Mouse (Mus musculus) T-helper 1 cell (primary cell): ENCODE results near the gene B4galnt4.
"Not testable (repeated sequence)": the region's sequence is repeated elsewhere in the genome, so short reads cannot be mapped to it uniquely, and the experiment has no call there.

Experiments used
- in situ Hi-C: fragments of 300-600 bp; cut with MboI, MseI; formaldehyde crosslinking; loops from one replicate; pipeline ENCODE4 v1.15.1; 2025; ENCODE audit warnings: high pct_unique_total_duplicates

The B4galnt4 gene

DNA sequence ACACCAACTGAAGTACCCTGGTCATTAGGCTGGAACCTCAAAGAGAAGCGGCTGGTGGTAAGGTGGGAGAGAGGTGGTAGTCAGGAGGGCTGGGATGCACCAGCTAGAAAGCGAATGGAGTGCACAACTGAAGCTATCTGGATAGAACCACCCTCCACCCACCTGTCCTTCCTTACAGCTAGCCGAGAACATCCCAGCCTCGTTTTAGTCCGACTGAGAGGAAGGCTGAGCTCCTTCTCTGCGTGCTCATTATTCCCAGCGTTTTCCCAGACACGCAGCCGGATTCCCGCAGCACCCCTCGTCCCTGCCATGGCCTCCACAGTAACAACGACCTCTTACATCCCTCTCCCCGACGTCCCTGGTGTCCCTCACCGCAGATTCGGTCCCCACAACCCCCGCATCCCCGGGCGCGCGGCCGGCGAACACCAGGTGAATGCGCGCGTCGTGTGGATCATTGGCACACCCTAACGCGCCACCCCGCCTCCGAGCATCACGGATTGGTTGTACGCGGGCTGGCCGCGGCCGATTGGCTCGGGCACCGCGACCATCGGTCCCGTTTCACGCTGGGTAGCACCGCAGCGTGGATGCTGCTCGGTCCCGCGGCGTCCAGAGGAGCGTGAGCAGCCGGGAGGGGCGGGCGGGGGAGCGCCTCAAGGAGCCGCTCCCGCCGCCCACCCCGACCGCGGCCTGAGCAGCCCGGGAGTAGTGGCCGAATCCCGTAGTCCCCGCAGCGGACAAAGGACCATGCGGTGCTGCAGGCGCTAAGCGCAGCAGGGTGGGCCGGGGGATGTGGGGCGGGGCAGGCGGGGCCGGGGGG lies at the start of gene B4galnt4:
Gene B4galnt4 (plus strand): TSS at position 679 of the 817 bp plus-strand sequence.
- in situ Hi-C loops, result loop anchor here (5.0 kb wide), 1 partner anchor 117 kb away; no protein-coding TSS in a partner anchor

DNA sequence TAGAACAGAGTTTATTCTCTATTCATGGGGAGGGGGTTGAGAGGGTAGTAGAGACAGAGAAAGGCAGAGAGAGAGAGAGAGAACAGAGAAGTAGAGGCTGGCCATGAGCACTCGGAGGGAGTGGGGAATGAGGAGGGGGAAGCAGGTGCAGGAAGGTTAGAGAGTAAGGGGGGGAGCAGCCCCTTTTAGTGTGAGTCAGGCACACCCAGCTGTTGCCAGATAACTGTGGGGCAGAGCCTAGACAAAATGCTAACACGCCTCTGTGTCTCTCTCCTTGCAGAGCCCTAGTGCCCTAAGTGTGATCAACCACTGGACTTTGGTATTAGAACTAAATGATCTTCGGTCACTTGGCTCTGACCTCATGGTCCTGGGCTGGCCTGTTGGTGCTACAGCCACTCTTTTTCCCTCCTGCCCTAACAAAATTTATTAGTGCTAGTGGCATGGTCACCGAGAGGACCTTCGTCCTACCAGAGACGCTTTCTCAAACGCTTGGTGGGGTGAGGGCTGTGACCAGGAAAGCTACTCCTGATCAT lies 49.6 kb upstream of the B4galnt4 start:
- in situ Hi-C loops, result loop anchor here (5.0 kb wide), 1 partner anchor 36 kb away; no protein-coding TSS in a partner anchor

DNA sequence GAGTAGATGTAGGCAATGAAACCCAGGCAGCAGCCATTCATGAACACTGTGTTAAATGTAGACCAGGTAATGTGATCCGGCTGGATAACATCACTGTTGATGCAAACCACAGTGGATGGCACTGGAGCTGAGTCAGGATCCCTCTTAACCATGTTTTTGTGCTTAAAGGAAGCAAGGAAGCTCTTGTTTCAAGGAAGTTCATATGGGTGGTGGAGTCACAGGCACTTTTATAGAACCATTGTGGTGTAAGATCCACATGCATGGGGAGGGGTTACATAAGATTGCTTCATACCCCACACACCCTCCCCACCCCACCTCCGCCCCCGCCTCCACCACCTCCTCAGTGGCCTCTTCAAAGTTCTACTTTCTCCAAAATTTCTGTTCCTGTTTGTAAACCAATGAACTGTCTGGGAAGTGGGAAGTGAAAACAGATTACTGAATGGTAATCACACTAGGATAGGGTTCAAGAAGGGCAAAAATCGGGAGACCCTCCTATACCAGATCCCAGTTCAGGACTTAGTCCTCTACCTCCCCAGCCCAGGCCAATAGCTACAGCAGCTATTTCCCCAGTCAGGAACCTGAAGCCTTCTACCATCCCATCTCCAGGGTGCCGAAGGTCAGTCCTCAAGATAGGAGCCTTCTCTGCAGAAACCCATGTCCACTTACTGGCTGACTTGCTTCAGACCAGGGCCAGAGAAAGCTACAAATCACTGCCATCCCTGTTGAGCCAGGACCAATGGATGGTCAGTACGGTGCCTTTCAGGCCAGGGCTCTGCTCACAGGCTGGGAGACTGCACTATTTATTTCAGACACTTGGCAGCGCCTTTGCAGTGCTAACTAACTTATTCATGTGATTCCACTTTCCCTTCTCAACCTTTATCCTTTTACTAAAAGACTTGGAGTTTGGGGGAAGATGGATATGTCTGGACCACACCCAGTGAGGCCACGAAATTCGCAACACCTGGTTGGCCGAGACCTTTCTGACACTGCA lies 43.9 kb upstream of the B4galnt4 start:
- in situ Hi-C loops, result no loop called here

DNA sequence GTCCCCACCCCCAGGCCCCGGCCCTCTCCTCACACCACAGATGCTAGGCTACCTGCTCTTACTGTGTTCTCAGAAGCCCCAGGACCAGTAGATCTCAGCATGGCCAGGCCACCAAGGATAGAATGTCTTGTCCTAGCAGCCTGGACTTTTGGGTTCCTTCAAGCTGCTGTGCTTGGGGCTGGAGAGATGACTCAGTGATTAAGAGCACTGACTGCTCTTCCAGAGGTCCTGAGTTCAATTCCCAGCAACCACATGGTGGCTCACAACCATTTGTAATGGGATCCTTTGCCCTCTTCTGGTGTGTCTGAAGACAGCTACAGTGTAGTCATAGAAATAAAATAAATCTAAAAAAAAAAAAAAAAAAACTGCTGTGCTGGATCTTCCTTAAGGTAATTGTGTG lies 43.1 kb upstream of the B4galnt4 start, which contains the start of gene Ifitm6:
Gene Ifitm6 (minus strand): TSS at position 101 of the 400 bp plus-strand sequence.
- in situ Hi-C loops, result not testable (repeated sequence)

DNA sequence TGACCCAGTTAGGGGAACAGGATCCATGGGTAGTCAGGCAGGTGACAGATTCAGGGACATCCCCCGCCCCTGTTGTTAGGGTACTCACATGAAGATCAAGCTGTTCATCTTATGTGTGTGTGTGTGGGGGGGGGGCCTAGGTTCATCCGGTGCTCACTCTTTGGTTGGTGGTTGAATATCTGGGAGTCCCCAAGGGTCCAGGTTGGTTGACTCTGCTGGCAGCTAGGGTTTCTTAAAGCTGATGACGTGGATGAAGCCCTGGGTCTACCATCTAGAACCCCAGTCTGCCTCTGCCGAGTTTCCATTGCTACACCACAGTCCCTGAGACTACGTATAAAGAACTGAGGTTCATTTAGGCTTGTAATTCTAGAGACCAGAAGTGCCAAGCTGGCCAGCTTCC lies 41.9 kb upstream of the B4galnt4 start:
- in situ Hi-C loops, result no loop called here

DNA sequence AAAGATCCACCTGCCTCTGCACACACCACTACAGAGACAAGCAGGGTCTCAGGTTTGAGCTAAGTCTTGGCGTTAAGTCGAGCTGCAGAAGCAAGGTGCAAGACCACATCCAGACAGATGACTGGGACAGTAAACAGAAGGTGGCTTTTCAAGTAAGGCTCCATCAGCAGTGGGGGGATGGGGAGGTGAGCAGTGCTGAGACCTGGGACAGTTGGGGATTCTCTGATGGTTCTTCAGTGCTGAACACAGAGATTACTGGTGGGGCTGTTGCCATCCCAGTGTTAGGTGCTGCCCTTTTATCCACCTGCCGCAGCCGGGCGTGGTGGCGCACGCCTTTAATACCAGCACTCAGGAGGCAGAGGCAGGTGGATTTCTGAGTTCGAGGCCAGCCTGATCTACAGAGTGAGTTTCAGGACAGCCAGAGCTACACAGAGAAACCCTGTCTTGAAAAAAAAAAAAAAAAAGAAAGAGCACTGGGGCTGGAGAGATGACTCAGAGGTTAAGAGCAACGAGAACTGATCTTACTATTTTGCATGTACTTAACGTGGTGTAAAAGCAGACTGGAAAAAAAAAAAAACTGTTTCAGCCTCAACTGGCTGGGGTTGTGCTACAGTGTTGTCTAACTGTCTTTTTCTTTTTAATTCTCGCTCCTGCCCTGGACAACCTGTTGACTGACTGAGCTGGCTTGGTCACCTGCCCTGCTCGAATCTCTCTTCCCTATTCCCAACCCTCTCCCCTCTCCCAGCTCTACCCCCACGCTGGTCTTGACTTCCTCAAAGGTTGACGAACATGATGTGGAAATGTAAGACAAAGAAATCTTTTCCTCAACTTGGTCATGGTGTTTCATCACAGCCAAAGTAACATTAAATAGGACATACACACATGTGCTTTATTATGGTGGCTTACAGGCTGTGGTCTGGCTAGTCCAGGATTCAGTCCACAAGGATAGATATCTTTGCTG lies 39.1 kb upstream of the B4galnt4 start:
- in situ Hi-C loops, result no loop called here

DNA sequence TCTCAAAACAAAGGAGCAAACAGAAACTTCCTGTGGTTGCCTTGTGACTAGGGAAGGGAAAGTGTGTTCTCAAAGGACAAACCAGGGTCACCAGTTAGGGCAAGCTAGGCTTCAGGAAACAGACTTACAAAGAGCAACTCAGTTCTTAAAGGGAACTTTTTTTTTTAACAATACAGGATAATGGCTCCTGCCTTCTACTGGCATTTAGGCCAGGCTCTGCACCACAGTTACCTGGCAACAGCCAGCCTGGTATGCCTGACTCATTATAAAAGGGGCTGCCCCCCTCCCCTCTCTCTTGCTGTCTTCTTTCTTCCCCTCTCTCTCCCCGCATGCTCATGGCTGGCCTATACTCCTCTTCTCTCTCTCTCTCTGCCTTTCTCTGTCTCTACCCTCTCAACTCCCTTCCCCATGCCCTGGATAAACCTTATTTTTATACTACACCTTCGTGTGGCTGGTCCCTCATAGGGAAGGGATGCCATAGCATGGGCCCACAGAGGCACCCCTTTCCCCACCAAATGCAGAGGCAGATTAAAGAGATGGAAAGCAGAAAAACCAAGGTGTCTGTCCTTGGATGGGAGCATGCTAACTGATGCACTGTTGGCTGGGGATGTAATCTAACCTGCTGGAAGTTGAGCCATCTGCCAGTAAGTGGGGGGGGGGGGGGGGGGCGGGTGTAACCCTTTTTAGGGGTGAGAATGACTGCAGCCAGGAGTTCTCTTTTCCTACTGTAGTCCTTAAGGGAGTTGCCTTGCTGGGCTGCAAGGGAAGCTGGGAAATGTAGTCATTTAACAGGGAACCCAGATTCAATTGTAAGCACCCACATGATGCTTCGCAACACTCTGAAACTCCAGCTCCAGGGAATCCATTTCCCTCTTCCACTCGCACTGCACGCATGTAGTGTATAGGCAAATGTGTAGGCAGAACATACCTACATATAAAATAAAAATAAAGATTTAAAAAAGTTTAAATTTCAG lies 35.8 kb upstream of the B4galnt4 start:
- in situ Hi-C loops, result no loop called here

DNA sequence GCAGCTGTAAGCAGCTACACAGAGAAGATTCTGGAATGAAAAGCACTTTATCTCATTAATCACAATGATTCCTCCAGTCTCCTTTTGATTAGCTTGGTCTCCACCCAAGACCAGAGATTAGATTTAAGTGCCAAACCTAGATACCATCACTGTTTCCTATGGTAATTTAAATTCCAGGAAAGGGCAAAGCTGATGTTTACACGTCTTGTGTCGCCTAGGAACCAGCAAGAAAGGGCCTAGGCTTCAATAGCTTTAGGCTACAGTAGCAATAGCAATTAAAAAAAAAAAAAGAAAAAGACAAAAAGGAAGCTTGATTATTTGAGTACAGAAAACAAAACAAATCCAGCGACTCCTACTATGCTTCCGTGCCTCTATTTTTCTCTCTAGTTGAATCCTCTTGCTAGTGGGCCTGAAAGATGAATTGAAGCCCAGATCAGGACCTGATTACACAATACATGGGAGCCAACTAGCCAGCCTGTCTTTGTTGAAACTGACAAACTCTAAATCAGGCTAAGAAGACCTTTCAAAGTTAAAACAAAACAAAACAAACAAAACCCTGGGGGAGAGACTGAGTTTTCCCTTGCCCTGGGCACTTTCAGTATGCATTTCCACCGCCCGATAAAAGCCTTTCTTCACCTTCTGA lies 34.7 kb upstream of the B4galnt4 start:
- in situ Hi-C loops, result no loop called here

DNA sequence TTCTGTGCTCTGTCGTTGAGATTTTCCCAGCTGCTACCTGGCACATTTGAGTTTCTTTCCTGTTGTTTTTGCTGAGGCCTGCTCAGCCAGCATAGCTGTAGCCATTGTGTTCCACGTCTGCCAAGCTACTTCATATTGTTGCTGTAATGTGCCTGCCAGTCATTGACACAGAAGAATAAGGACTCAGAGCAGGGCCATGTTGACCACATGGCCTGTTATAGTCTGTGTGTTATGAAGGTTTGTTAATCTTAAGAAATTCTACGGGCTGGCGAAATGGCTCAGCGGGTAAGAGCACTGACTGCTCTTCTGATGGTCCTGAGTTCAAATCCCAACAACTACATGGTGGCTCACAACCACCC lies 34.2 kb upstream of the B4galnt4 start:
- in situ Hi-C loops, result no loop called here

DNA sequence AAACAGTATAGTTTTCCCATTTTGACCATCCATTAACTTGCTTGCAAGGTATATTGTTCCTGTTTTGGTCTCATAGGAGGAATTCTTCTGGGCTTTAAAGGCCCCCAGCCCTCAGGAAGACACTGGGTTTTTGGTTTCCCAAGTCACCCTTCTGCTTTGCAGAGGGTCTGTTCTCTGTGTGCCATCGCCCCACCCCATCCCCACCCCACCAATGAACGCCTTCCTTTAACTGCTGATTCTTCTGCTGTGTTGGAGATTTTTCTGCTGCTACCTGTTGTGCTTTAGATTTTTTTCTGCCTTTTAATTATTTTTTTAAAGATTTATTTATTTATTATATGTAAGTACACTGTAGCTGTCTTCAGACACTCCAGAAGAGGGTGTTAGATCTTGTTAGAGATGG lies 32.1 kb upstream of the B4galnt4 start, which contains the start of gene Gm17387:
Gene Gm17387 (plus strand): TSS at position 301 of the 400 bp plus-strand sequence.
- in situ Hi-C loops, result no loop called here

DNA sequence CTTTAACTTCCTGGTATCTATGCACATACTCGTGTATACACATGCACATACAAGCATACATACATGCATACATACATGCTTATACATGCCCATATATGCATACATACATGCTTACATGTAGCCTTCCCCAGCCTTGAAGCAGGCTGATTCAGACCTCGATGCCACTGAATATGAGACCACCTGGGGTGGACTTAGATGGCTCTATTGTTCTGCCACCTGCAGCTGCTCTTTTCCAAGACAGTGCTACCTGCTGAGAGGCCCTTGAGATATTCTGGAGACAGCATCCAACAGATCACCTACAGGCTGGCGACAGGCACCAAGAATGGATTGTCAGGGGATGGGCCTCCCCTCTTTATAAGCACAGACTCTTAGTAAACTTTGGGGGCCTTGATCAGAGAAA lies 30.5 kb upstream of the B4galnt4 start:
- in situ Hi-C loops, result no loop called here

DNA sequence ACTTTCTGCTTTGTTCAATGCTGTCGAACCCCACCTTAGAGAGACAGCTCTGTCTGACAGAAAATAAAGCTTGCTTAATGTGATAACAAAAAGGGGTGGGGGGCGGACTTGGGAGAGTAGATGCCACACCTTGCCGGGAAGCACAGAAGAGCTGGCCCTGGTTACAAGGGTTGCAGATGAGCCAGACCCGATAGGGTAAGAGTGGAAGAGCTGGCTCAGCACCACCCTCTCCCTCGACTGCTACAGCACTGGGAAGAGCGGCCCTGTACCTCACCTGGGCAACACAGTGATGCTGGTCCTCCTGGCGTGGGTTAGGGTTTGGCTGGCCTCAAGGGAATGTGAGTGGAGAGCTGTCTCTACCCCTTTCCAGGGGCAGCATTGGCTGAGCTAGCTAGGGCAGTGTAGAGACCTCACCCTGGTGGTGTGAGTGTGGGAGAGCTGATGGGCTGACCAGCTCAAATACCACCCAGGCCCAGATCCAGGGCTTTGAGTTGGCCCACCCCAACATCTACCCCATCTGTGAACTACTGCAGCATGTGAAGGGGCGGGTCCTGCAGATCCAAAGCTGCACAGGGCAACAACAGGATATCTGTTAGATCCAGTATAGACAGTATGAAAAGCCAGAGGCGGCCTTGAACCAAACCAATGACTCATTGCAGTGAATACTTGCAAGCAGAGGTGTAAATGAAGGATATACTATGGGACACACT lies 28.3 kb upstream of the B4galnt4 start:
- in situ Hi-C loops, result no loop called here

DNA sequence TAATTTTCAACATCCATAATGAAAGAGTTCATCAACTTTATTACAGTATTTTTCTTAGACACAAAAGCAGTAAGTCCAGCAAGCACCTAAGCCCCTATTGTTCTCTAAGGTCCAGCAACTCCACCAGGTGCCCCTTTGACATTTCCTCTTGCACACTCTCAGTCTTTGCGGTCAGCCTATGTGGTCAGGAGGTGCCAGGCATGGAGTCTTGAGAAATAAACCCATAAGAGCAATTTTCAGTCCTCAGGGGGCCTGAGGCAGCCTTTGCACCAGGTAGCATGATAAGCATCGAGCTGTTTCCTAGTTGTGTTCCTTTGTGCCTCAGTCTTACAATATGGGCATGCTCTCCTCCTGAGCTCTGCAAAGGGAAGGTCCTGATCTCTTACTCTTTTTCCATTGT lies 24.3 kb upstream of the B4galnt4 start:
- in situ Hi-C loops, result not testable (repeated sequence)

DNA sequence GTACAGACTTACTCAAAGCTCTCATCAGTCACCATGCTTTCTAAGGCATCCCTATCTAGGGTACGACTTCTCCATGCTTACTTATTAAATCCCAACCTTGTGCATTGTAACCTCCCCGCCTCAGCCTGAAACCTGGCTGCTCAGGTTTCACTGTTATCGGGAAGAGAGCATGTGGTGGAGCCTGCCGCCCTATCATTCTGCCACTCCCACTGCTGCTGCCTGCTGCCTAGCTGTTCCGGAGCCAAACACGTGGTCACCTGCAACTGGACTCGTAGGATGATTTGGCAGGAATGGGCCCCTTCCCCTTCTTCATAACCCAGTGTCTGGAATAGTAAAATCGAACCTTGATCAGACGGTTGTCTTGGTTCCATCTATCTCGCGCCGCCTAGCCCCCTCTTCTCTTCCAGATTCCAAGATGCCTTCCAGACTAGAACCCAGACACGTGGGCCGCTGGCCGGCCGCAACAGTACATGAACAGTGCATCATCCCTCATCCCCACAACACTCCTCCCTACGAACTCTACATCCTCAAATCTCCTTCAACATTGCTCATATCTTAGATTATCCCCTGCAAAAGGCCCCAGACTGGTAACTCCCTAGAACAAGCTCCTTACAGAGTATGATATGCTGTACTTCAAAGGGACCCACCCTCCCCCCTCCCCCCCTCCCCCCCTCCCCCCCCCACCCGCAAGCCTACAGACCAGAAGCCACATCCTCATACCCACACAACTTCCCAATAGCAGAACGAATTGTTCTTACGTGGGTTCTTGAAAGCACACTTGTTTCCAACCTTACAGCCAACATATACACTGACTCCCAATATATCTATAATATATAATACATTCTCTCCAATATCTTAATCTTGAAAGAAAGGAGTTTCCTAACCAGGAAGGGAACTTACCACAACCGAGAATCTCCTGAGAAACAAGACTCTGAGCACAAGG lies 22.5 kb upstream of the B4galnt4 start:
- in situ Hi-C loops, result no loop called here

DNA sequence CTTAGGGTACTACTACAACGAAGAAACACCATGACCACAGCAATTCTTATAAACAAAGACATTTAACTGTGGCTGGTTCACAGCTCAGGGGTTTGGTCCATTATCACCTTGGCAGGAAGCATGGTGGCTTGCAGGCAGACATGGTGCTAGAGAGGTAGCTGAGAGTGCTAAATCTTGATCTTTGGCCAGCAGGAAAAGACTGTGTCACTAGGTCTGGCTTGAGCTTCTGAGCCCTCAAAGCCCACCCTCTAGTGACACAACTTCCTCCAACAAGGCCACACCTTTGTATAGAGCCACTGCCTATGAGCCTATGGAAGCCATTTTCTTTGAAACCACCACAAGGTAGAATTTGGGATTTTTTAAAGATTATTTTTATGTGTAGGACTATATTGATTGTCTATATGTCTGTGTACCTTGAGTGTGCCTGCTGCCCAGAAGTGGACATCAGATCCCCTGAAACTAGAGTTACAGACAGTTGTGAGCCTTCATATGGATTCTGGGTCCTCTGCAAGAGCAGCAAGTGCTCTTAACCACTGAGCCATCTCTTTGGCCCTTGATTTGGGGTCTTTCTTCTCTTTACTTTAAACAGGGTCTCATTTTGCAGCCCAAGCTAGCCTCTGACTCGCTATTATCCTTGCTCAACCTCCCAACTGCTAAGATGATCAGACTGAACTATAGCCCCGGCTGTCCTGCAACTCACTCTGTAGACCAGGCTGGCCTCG lies 21.4 kb upstream of the B4galnt4 start:
- in situ Hi-C loops, result no loop called here

DNA sequence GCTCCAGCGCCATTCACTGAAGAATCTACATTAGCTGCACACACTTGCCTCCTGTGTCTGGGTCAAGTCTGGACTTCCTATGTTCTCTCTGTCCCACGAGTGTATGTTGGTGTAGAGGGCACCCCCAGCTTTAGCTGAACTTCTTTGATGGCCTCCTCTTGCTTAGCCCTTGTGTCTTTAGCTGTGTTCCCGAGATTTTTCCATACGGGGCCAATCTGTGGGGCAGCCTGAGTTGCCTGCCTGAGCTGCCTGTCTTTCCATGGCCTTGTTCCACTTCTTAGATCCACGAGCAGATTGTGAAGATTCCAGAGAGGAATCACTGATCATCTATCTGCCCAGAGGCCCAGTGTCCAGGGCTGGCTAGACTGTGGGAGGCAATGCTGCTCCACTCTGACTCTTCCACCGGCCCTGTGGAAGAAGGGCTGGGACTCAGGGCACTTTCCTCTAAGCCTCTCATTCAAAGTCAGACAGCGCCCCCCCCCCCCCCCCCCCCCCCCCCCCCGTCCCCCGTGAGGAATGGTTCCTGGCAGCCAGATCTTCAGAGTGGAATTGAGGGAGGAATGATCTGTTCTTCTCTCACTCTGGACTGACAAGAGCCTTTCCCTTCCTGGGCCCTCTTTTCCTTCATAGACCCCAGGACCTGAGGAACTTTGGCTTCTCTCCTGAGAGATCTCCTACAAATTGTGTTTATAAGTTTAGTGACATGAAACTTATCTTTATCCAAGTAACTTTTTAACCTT lies 19.9 kb upstream of the B4galnt4 start:
- in situ Hi-C loops, result no loop called here
